Mouse (Mus musculus) cerebellum, adult 2 months (tissue): Measurements from ENCODE around the gene Gm17509.

Experiments used
- CTCF ChIP-seq: fragments of 200-500 bp; IDR thresholded peaks from 2 replicates; pipeline ENCODE4 v1.5.1; 2011; ENCODE audit warnings: low read depth, mild to moderate bottlenecking, control low read depth, low read length, moderate library complexity, borderline replicate concordance; ENCODE audit not compliant: insufficient read depth
- POLR2A ChIP-seq: fragments of 200-500 bp; IDR thresholded peaks from 2 replicates; pipeline ENCODE4 v1.6.1; 2011; ENCODE audit warnings: low read length, control low read depth, borderline replicate concordance; ENCODE audit not compliant: insufficient read depth

DNA sequence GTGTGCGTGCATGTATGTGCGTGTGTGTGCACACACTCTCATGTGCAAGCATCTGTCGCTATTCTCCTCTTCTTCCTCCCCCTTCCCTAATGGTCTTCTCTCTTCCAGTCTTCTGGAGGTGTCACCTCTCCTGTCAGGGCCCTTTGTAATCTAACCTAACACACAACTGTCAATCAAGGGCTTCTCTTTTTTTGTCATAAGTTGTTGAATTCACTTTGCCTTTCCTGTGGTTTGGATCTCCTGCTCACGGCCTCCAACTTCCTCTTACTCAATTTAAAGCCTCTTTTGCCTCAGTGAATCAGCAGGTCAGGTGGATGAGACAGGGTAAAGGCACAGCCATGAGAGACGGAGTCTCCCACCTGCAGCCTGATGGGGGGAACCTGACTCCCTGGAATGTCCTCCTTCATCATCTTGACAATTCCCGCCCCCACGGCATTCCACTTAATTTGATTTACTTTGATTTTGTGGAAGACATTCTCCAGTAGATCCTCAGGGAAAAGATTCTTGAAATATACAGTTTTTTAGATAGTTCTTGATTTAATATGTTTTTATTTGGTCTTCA lies 27.4 kb downstream of the Gm17509 start:
- TF ChIP-seq CTCF = no peak
- no peak for TF ChIP-seq POLR2A
